Mouse (Mus musculus) MEL (cell line): ENCODE measurements around the gene Romo1. TPM values are rescaled to one million over a fixed set of nuclear protein-coding genes. Genes with fewer than 3 reads are reported as not detected.

Source experiments
- DNase-seq: peaks from one replicate; pipeline ENCODE4 v3.0.0; 2011; ENCODE audit warnings: low read depth, low spot score
- H3K27ac ChIP-seq: 2 replicates; pipeline ENCODE4 v1.5.1; 2012; ENCODE audit warnings: low read depth, mild to moderate bottlenecking, control low read depth, low read length, moderate library complexity; ENCODE audit not compliant: control insufficient read depth
- H3K27me3 ChIP-seq, 2 experiments: fragments of 150-350 bp in 1 of 2; sonication (generic) in 1 of 2; 2 replicates each; pipeline ENCODE4 v1.6.1; 2012; ENCODE audit warnings: low read length in 2 of 2, mild to moderate bottlenecking in 2 of 2, improper control_type of control experiment in 1 of 2, moderate library complexity in 1 of 2; ENCODE audit not compliant: insufficient read depth in 2 of 2, control insufficient read depth in 1 of 2
- H3K36me3 ChIP-seq, 2 experiments: 2 replicates each; pipeline ENCODE4 v1.6.1; 2012 to 2014; ENCODE audit warnings: low read length in 2 of 2, improper control_type of control experiment in 1 of 2, inconsistent platforms in 1 of 2, mild to moderate bottlenecking in 1 of 2; ENCODE audit not compliant: insufficient read depth in 2 of 2, control insufficient read depth in 1 of 2
- H3K4me1 ChIP-seq, 2 experiments: fragments of 150-350 bp in 1 of 2; sonication (generic) in 1 of 2; 2 replicates each; pipeline ENCODE4 v1.6.1; 2012; ENCODE audit warnings: low read length in 2 of 2, improper control_type of control experiment in 1 of 2, mild to moderate bottlenecking in 1 of 2; ENCODE audit not compliant: insufficient read depth in 2 of 2, control insufficient read depth in 1 of 2
- H3K4me3 ChIP-seq, 2 experiments: fragments of 150-350 bp in 1 of 2; sonication (generic) in 1 of 2; 2 replicates each; pipeline ENCODE4 v1.5.1; 2012; ENCODE audit warnings: low read depth in 2 of 2, low read length in 2 of 2, mild to moderate bottlenecking in 2 of 2, moderate library complexity in 2 of 2, control low read depth in 1 of 2, improper control_type of control experiment in 1 of 2; ENCODE audit not compliant: control insufficient read depth in 1 of 2, insufficient read depth in 1 of 2
- H3K79me2 ChIP-seq: 2 replicates; pipeline ENCODE4 v1.6.1; 2012; ENCODE audit warnings: mild to moderate bottlenecking, low read length, moderate library complexity; ENCODE audit not compliant: control insufficient read depth, poor library complexity, insufficient read depth
- H3K9ac ChIP-seq: 2 replicates; pipeline ENCODE4 v1.6.1; 2012; ENCODE audit warnings: low read depth, mild to moderate bottlenecking, control low read depth, low read length, moderate library complexity; ENCODE audit not compliant: control insufficient read depth, poor library complexity, severe bottlenecking
- H3K9me3 ChIP-seq: fragments of 150-350 bp; sonication (generic); replicated peaks from 2 replicates; pipeline ENCODE4 v1.6.1; 2012; ENCODE audit warnings: mild to moderate bottlenecking, low read length, improper control_type of control experiment, moderate library complexity; ENCODE audit not compliant: insufficient read depth
- BHLHE40 ChIP-seq: IDR thresholded peaks from 2 replicates; pipeline ENCODE4 v1.6.1; 2012; ENCODE audit warnings: low read depth, mild to moderate bottlenecking, inconsistent platforms, low read length, improper control_type of control experiment, borderline replicate concordance
- CHD1 ChIP-seq: IDR thresholded peaks from 2 replicates; pipeline ENCODE4 v1.6.1; 2012; ENCODE audit warnings: low read depth, mild to moderate bottlenecking, inconsistent platforms, low read length, improper control_type of control experiment
- CTCF ChIP-seq, 3 experiments: IDR thresholded peaks in 2 of 3; conservative IDR thresholded peaks in 1 of 3; 2 replicates each; pipeline ENCODE4 v1.5.1; 2011 to 2012; ENCODE audit warnings: low read length in 3 of 3, low read depth in 2 of 3, mild to moderate bottlenecking in 2 of 3, improper control_type of control experiment in 1 of 3, inconsistent platforms in 1 of 3, mixed read lengths in 1 of 3, moderate library complexity in 1 of 3; ENCODE audit not compliant: control insufficient read depth in 1 of 3, insufficient read depth in 1 of 3, poor library complexity in 1 of 3, severe bottlenecking in 1 of 3
- E2F4 ChIP-seq: IDR thresholded peaks from 2 replicates; pipeline ENCODE4 v1.6.1; 2011; ENCODE audit warnings: low read depth, low read length, improper control_type of control experiment, borderline replicate concordance
- EP300 ChIP-seq, 2 experiments: IDR thresholded peaks; 2 replicates each; pipeline ENCODE4 v1.6.1; 2011; ENCODE audit warnings: improper control_type of control experiment in 2 of 2, low read length in 2 of 2, low read depth in 1 of 2, mild to moderate bottlenecking in 1 of 2
- ETS1 ChIP-seq: IDR thresholded peaks from 2 replicates; pipeline ENCODE4 v1.6.1; 2012; ENCODE audit warnings: low read depth, mild to moderate bottlenecking, inconsistent platforms, low read length, improper control_type of control experiment, moderate library complexity
- GATA1 ChIP-seq: IDR thresholded peaks from 2 replicates; pipeline ENCODE4 v1.6.1; 2011; ENCODE audit warnings: low read depth, low read length, improper control_type of control experiment
- HCFC1 ChIP-seq: IDR thresholded peaks from 2 replicates; pipeline ENCODE4 v1.6.1; 2012; ENCODE audit warnings: low read depth, mild to moderate bottlenecking, inconsistent platforms, low read length, improper control_type of control experiment, moderate library complexity
- JUND ChIP-seq: IDR thresholded peaks from 2 replicates; pipeline ENCODE4 v1.6.1; 2011; ENCODE audit warnings: low read depth, mild to moderate bottlenecking, improper control_type of control experiment, low read length
- MAFK ChIP-seq: IDR thresholded peaks from 2 replicates; pipeline ENCODE4 v1.6.1; 2011; ENCODE audit warnings: low read depth, mild to moderate bottlenecking, low read length, improper control_type of control experiment, borderline replicate concordance
- MAZ ChIP-seq: IDR thresholded peaks from 2 replicates; pipeline ENCODE4 v1.6.1; 2012; ENCODE audit warnings: low read depth, mild to moderate bottlenecking, inconsistent platforms, low read length, improper control_type of control experiment
- MEF2A ChIP-seq: IDR thresholded peaks from 2 replicates; pipeline ENCODE4 v1.6.1; 2014; ENCODE audit warnings: low read depth, mild to moderate bottlenecking, inconsistent platforms, low read length, improper control_type of control experiment; ENCODE audit not compliant: poor library complexity, insufficient replicate concordance, severe bottlenecking; ENCODE audit errors: extremely low read depth
- MXI1 ChIP-seq: IDR thresholded peaks from 2 replicates; pipeline ENCODE4 v1.6.1; 2011; ENCODE audit warnings: mild to moderate bottlenecking, low read depth, low read length, improper control_type of control experiment
- MYB ChIP-seq: IDR thresholded peaks from 2 replicates; pipeline ENCODE4 v1.6.1; 2011; ENCODE audit warnings: mild to moderate bottlenecking, low read depth, low read length, improper control_type of control experiment
- MYC ChIP-seq: IDR thresholded peaks from 2 replicates; pipeline ENCODE4 v1.6.1; 2011; ENCODE audit warnings: low read depth, mild to moderate bottlenecking, low read length, improper control_type of control experiment, moderate library complexity
- NELFE ChIP-seq: IDR thresholded peaks from 2 replicates; pipeline ENCODE4 v1.6.1; 2011; ENCODE audit warnings: low read depth, low read length, improper control_type of control experiment
- NRF1 ChIP-seq: IDR thresholded peaks from 2 replicates; pipeline ENCODE4 v1.6.1; 2014; ENCODE audit warnings: low read depth, mild to moderate bottlenecking, inconsistent platforms, low read length, improper control_type of control experiment, moderate library complexity; ENCODE audit not compliant: poor library complexity, insufficient read depth, severe bottlenecking
- POLR2A ChIP-seq, 2 experiments: IDR thresholded peaks; 2 replicates each; pipeline ENCODE4 v1.6.1; 2011 to 2012; ENCODE audit warnings: low read length in 2 of 2, mild to moderate bottlenecking in 2 of 2, control low read depth in 1 of 2, improper control_type of control experiment in 1 of 2, low read depth in 1 of 2, moderate library complexity in 1 of 2; ENCODE audit not compliant: control insufficient read depth in 1 of 2, insufficient read depth in 1 of 2, poor library complexity in 1 of 2
- POLR2AphosphoS5 ChIP-seq: IDR thresholded peaks from 2 replicates; pipeline ENCODE4 v1.6.1; 2012; ENCODE audit warnings: low read depth, borderline replicate concordance, mild to moderate bottlenecking, inconsistent platforms, low read length, moderate library complexity, mixed read lengths
- RAD21 ChIP-seq: IDR thresholded peaks from 2 replicates; pipeline ENCODE4 v1.6.1; 2011; ENCODE audit warnings: mild to moderate bottlenecking, low read depth, low read length, improper control_type of control experiment
- SIN3A ChIP-seq: IDR thresholded peaks from 2 replicates; pipeline ENCODE4 v1.6.1; 2012; ENCODE audit warnings: low read length, improper control_type of control experiment, inconsistent platforms
- TBP ChIP-seq: IDR thresholded peaks from 2 replicates; pipeline ENCODE4 v1.8.0; 2011; ENCODE audit warnings: low read depth, low read length, improper control_type of control experiment
- TCF12 ChIP-seq: IDR thresholded peaks from 2 replicates; pipeline ENCODE4 v1.6.1; 2014; ENCODE audit warnings: low read depth, mild to moderate bottlenecking, inconsistent platforms, low read length, improper control_type of control experiment, moderate library complexity
- UBTF ChIP-seq: IDR thresholded peaks from 2 replicates; pipeline ENCODE4 v1.6.1; 2012; ENCODE audit warnings: low read depth, mild to moderate bottlenecking, inconsistent platforms, low read length, improper control_type of control experiment, moderate library complexity, borderline replicate concordance; ENCODE audit not compliant: insufficient read depth
- USF1 ChIP-seq: IDR thresholded peaks from 2 replicates; pipeline ENCODE4 v1.6.1; 2014; ENCODE audit warnings: low read depth, mild to moderate bottlenecking, inconsistent platforms, low read length, improper control_type of control experiment, moderate library complexity
- USF2 ChIP-seq, 2 experiments: IDR thresholded peaks; 2 replicates each; pipeline ENCODE4 v1.6.1; 2011 to 2012; ENCODE audit warnings: improper control_type of control experiment in 2 of 2, low read length in 2 of 2, borderline replicate concordance in 1 of 2, inconsistent platforms in 1 of 2, low read depth in 1 of 2, mild to moderate bottlenecking in 1 of 2; ENCODE audit not compliant: insufficient read depth in 1 of 2
- ZC3H11A ChIP-seq: IDR thresholded peaks from 2 replicates; pipeline ENCODE4 v1.6.1; 2012; ENCODE audit warnings: low read depth, mild to moderate bottlenecking, inconsistent platforms, low read length, improper control_type of control experiment
- ZMIZ1 ChIP-seq: IDR thresholded peaks from 2 replicates; pipeline ENCODE4 v1.6.1; 2012; ENCODE audit warnings: low read depth, mild to moderate bottlenecking, inconsistent platforms, low read length, improper control_type of control experiment, moderate library complexity
- polyA plus RNA-seq, 2 experiments: library from polyadenylated mRNA; stranded (reverse) in 1 of 2; unstranded in 1 of 2; fragments of >175 nt in 1 of 2; fragments of >200 nt in 1 of 2; gene quantifications; 2 replicates each; pipeline versions ENCODE4 v1.2.1 to v1.2.4; 2012; ENCODE audit warnings: low replicate concordance in 2 of 2, low read depth in 1 of 2; ENCODE audit not compliant: insufficient read length in 2 of 2, insufficient read depth in 1 of 2, missing spikeins in 1 of 2
- total RNA-seq: library from RNA; depleted of rRNA; stranded (reverse); fragments of 300-350 nt; gene quantifications from 2 replicates; pipeline ENCODE4 v1.2.3, GENCODE M21; 2012

Romo1 gene
- total and polyA plus RNA-seq, 3 experiments, result 392 to 554 TPM; not detected in 1

GRCm38 (mm10) chr2:156179796-156180093 lies 35.9 kb downstream of the Romo1 start:
- no peaks in the 10 kb centered on the region for H3K9me3 ChIP-seq
- H3K27ac ChIP-seq, result peak overlapping the region; percentile 93
- peak overlapping the region; percentile 99 for H3K9ac ChIP-seq
- H3K27me3 ChIP-seq, result no peaks in the 10 kb centered on the region
- H3K36me3 ChIP-seq, result peaks cover 37 to 41% of the 10 kb centered on the region in 2 experiments
- H3K79me2 ChIP-seq, result peaks cover 32% of the 10 kb centered on the region
- peak overlapping the region; percentile 89 to 99 for H3K4me3 ChIP-seq
- H3K4me1 ChIP-seq, result peaks cover 6 to 16% of the 10 kb centered on the region in 2 experiments
- peak; percentile 52 for TF ChIP-seq ZMIZ1
- TF ChIP-seq SIN3A, result no peak
- peak; percentile 2; the same call in 1 of the 2 replicates for TF ChIP-seq MAZ
- TF ChIP-seq MYC, result no peak
- 0 out of 2 replicates have a peak, but pooled peaks have one; percentile 16 for TF ChIP-seq UBTF
- TF ChIP-seq RAD21, result no peak
- TF ChIP-seq POLR2AphosphoS5, result no peak
- no peak for TF ChIP-seq MEF2A
- TF ChIP-seq GATA1, result no peak
- peak in 1 of 2 experiments; percentile 77; a peak in 2 of 4 replicates for TF ChIP-seq POLR2A (IDR thresholded peaks at IDR 0.05; ENCODE audit: control insufficient read depth in 1 of 2, insufficient read depth in 1 of 2, low read depth in 1 of 2, low read length in 2 of 2, poor library complexity in 1 of 2)
- no peak for TF ChIP-seq ZC3H11A
- TF ChIP-seq HCFC1, result no peak
- no peak for DNase-seq

GRCm38 (mm10) chr2:156180094-156180821 lies 36.4 kb downstream of the Romo1 start, which contains the start of gene Rbm39:
TSS of gene Rbm39 (minus strand) at chr2:156180238.
- DNase-seq, result peak; percentile 100
- H3K79me2 ChIP-seq, result peaks cover 32% of the 10 kb centered on the region
- H3K9ac ChIP-seq, result peak within 1 kb of the TSS; percentile 99
- peak within 1 kb of the TSS; percentile 98 for H3K27ac ChIP-seq
- peak within 1 kb of the TSS; percentile 89 to 99 for H3K4me3 ChIP-seq
- H3K36me3 ChIP-seq, result peaks cover 32 to 37% of the 10 kb centered on the region in 2 experiments
- no peaks in the 10 kb centered on the region for H3K9me3 ChIP-seq
- H3K27me3 ChIP-seq, result no peaks in the 10 kb centered on the region
- H3K4me1 ChIP-seq, result peaks cover 3 to 16% of the 10 kb centered on the region in 2 experiments
- TF ChIP-seq TCF12, result peak; percentile 59
- TF ChIP-seq NELFE, result peak; percentile 82
- peak; percentile 80 for TF ChIP-seq ETS1
- TF ChIP-seq TBP, result peak; percentile 86
- TF ChIP-seq UBTF, result no peak
- TF ChIP-seq MXI1, result peak; percentile 79; the same call in 1 of the 2 replicates
- 0 out of 2 replicates have a peak, but pooled peaks have one; percentile 51 for TF ChIP-seq MYB
- no peak for TF ChIP-seq USF2 (IDR thresholded peaks at IDR 0.05; ENCODE audit: borderline replicate concordance in 1 of 2, insufficient read depth in 1 of 2, low read depth in 1 of 2, low read length in 2 of 2)
- TF ChIP-seq BHLHE40, result no peak
- TF ChIP-seq POLR2A (IDR thresholded peaks at IDR 0.05; ENCODE audit: control insufficient read depth in 1 of 2, insufficient read depth in 1 of 2, low read depth in 1 of 2, low read length in 2 of 2, poor library complexity in 1 of 2), result peak; percentile 84 to 96
- no peak for TF ChIP-seq CTCF (IDR thresholded peaks at IDR 0.05 in 2 of 3, conservative IDR thresholded peaks at IDR 0.05 in 1 of 3; ENCODE audit: control insufficient read depth in 1 of 3, insufficient read depth in 1 of 3, low read depth in 2 of 3, low read length in 3 of 3, poor library complexity in 1 of 3, severe bottlenecking in 1 of 3)
- TF ChIP-seq MAFK, result no peak
- TF ChIP-seq NRF1, result no peak
- TF ChIP-seq HCFC1, result peak; percentile 90
- TF ChIP-seq MAZ, result peak; percentile 97
- TF ChIP-seq EP300 (IDR thresholded peaks at IDR 0.05; ENCODE audit: low read depth in 1 of 2, low read length in 2 of 2), result peak in 1 of 2 experiments; percentile 52; a peak in 2 of 4 replicates
- no peak; the same call in 1 of the 2 replicates for TF ChIP-seq MYC
- no peak for TF ChIP-seq CHD1
- TF ChIP-seq JUND, result no peak
- TF ChIP-seq E2F4, result no peak
- TF ChIP-seq POLR2AphosphoS5, result no peak; the same call in 1 of the 2 replicates
- TF ChIP-seq USF1, result no peak
